Mouse (Mus musculus) 3T3-L1 (cell line): ENCODE results near the gene Cradd.

Experiments used
- DNase-seq: peaks from one replicate; pipeline ENCODE4 v3.0.0-alpha.2; 2015; ENCODE audit warnings: low read depth, low spot score

Cradd gene

DNA sequence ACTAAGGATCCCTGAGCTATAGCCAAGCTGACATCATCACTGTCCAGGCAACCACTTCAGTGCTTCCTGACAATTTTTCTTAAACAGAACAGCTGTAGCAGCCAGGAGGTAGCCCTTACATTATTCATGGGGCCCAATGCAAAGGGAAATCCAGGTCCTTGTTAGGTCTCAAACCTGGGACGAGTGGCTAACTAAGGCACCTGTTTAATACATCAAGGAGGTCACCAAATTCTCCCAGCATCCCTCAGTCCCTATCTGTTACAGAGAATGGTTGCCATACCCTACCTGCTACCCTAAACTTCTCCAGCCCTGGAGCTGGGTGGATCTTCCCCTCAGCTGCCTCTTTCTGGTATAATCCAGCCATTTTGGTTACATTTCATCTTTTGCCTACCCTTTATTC, 10.9 kb upstream of the Cradd start:
- DNase-seq, result no peak

DNA sequence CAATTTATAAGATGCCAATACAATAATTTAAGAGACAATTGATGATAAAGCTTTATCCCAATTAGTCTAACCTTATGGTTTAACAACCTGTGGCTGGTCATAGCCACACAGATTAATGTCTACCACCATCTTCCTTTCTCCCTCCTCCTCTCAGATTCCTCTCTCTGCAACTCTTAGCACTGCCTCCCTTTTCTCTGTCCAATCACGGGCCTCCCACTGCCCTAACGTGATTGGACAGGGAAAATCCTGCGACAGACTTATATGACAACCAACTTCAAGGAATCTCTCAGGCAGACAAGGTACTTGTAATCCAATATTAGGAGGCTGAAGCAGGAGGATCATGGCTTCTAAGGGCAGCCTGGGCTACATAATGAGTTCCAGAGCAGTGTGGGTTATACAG, 8.7 kb upstream of the Cradd start:
- DNase-seq, result no peak

DNA sequence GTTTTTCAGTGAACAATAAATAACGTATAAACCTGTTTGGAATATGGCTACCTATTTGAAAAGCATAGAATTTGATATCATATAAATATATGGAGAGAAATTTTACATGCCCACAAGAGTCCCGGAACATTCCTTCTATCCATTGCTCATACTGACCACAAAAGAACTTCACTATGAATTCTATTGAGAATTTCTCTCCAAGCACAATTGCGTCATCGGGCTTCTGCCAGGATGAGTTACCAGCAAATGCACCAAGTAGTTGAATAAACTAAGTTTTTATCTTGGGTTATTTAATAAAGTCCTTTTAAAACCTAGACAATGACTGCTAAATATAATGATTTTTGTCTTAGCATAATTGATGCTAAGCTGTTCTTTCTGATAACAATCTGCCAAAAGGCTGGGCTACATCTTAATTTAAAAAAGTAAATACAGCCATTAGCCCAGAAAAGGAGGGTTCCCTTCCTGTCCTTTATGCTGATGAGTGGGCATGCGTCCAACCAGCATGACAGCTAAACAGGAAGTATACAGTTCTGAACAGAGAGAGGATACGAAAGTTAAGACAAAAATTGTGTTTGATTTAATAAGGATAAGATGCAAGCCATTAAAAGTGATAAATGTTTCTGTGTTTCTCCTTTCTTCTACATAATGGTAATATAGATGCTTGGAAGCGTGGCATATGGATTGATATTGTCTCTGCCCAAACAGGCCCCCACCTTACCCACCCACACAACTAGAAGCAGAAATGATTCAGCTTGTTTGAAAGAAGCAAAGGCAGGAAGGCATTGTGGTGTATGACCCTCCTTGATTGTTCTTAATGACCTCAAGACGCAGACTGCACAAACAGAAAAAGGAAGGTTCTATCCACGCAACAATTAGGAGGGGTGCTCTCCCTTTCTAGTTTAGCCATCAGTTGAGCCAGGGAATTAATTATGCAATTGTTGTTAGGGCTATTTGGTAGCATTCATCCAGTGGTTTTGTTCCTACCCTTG, 6.7 kb upstream of the Cradd start:
- DNase-seq, result peak; percentile 85

DNA sequence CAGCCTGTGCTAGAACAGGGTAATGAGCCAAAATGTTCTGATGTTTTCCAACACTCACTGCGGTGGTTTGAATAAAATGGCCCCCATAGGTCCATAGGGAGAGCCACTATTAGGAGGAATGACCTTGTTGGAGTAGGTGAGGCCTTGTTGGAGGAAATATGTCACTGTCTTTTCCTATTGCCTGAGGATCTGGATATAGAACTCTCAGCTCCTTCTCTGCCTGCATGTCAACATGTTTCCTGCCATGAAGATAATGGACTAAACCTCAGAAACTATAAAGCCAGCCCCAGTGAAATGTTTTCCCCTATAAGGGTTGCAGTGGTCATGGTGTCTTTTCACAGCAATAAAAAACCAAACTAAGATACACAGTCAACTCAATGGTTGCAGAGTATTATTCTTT, 6.0 kb upstream of the Cradd start:
- no peak for DNase-seq

DNA sequence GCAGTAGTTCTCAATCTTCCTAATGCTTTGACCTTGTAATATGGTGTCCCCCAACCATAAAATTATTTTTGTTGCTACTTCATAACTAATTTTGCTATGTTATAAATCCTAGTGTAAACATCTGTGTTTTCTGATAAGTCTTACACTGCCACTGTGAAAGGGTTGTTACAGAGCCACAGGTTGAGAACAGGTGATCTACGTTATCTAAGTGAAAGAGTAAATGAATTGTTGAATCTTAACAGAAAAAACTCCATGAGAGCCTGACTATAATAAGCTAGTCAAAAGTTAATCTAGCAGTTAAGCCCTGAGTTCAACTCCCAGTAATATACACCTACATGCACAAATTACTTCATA, 322 bp upstream of the Cradd start:
- no peak for DNase-seq

DNA sequence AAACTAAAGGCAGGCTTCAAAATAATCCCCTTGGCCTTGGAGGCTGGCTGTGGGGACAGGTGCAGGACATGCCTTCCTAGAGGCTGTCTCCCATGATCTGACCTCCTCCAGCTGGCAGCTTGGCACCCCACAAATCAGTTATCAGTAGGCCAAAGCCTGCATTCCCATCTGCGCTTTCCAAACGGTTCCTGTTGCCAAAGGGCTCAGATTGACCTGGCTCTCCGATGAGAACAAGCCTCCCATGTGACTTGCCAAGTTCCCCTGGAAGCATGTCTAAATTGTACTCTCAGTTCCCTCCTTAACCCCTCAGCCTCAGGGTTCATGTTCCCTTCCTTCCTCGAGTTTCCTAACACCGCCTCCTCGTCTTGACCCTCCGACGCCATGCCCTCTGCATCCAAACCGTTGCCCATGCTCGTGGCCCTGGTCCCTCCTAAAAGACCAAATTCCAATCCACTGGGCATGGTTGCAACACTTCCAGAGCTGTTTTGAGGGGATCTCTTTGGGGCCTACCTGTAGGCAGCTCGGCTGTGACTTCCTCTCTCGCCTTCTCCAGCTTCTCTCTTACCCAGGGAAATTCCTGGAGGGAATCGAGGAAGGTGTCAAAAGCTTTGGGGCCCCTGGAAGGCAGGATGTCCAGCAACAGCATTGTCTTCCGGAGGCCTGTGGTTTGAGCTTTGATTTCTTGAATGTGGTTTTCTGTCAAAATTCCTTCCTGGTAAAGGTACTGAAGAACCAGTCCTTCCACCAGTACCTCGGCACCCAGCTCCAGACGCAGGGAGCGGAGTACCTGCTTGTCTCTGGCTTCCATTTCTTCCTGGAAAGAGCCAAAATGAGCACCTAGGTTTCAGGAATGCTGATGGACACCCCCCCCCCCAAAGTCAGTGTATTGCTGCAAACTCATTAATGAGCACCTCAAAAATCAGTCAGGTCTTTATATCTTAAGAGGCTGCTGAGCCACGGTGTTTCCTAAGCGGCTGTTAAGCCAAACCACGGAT, 1.6 kb downstream of the Cradd start:
- no peak for DNase-seq

DNA sequence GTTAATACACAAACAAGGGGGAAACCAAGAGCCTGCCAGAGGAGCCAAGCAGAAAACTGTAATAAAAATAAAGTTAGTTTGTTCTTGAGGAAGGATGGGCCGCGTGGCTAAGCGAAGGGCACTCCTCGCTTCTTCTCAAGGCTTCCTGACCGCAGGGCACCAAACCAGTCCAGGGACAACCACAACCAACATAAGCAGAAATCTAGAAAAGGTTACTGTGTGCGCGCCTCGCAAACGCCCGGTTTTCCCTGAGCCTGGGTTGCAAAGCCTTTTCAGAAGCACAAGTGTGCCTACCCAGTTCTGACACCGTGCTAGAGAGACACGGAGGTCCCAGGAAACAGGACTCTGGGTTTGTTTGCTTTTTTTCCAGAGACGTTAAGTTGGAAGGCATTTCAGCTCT, 4.9 kb downstream of the Cradd start:
- DNase-seq, result no peak

DNA sequence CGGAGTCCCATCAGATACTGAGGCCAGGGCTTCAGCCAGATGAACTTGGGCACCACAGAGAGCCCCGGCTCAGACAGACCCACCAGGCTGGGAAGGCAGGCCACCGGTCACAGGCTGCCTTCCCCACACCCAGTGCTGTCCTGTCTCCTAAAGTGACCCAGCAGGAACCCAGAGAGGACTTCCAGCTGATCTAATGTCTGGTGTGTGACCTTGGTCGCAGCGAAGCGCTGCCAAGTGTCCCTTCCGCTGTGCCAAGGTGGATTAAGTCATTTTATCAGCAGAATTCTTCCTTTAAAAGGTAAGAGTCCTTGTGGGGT, 5.6 kb downstream of the Cradd start:
- DNase-seq, result no peak

DNA sequence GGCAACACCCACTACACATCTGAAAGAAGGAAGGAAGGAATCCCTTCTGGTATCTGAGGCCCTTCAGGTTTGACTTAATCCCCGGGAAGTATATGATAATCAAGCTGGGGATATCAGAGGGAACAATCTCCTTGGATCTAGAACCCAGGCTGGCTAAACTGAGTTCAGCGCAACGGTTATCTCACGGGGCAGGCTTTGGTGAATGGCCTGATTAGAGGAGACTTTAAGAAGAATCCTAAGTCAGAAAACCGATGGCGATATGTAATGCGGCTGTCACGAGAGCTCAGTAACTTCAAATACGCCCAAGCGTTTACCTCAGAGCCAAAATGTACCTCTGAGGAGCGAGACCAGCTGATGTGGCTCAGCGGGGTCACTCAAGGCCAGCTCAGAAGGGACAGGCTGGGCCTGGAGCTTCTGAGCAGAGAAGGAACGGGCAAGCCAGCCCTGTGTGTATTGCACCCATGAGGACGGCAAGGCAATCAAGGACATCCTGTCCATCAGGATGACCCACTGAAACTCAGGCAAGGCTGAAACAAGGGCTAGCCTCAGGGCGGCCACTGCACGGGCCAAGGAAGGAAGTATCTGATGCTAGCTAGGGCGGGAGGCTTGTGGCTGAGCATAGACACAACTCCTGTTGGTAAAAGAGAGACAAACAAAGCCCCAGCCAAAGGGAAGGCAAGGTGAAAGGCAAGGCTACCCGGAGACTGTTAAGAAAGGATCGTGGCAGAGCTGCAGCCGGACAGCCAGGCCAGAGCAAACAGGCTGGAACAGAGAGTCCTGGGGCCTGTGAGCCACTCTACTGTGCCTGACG, 6.1 kb downstream of the Cradd start:
- DNase-seq, result no peak

DNA sequence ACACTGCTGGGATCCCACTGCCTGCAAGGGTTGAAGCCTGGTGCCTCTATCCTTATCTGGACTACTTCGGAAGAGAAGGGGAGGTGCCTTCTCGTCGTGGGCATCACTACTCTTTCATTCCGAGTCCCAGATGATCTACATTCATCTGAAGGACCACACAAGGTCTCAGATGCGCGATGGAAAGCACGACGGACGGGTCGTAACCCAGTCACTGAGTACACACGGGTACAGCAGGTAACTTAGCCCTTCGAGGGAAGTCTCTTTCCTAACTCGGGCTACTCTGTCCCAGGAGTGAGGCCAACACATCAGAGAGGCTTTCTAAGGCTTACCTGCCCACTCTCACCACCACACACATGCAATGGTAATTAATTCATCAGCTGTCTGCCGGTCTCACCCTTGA, 6.8 kb downstream of the Cradd start:
- no peak for DNase-seq

DNA sequence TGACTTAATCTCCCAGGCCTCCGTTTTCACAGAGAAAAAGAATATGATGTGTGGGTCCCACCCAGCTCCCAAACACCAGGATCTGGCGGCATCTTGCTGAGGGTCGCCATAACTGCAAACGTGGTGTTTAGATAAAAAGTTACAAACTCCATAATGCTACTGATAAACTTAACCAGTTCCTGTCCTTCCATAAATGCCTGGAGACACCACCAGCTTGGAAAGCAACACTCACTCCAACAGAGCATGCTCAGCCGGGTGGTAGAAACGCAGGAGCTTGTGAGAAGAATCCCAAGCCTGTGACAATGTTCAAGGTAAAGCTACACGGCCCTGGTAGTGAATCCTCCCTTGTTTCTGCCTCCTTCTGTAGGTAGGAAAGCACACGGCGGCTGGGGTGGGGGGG, 7.3 kb downstream of the Cradd start:
- no peak for DNase-seq

DNA sequence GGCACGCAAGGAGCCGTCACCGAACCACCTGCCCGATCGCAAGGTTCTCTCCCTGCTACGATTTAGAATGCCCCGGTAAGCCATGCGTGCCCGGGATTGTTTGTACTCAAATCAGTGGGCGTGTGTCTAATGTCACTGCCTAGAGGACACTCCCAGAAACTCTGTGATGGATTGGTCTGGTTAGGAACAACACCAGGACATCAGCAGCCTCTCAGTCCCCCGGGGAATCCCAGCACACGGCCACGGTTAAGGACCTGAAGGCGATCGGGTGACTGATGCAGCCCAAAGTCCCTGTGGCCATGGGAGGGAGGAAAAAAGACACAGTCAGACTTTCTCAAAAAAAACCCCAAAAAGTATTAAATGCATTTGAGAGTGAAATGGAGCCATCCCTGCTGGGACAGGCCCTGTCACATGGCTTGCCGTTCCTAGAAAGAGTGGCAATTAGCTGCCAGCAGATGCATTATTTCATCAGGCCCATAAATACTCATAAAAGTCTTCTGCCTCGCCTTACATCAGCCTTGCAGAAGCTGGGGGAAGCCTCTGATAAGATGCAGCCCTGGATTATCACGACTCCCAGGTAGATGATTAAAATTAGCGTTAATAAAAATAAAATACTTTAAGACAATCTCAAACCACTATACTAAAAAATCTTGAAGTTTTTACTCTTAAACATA, 8.0 kb downstream of the Cradd start:
- no peak for DNase-seq

DNA sequence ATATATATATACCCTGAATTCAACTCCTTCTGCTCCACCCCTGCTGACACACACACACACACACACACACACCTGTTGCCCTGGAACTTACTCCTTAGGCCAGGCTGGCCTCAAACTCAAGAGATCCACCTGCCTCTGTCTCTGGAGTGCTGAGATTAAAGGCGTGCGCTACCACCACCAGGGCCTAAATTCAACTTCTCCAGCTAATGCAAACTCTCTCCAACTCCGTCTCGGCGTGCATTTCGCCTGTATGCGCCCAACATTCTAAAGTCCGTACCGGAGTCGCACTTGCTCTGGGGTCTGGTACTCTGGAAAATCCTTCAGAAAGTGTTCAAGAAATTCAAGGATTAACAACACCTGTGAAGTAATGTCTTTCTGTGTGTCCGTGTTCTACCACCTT, 8.6 kb downstream of the Cradd start:
- no peak for DNase-seq

DNA sequence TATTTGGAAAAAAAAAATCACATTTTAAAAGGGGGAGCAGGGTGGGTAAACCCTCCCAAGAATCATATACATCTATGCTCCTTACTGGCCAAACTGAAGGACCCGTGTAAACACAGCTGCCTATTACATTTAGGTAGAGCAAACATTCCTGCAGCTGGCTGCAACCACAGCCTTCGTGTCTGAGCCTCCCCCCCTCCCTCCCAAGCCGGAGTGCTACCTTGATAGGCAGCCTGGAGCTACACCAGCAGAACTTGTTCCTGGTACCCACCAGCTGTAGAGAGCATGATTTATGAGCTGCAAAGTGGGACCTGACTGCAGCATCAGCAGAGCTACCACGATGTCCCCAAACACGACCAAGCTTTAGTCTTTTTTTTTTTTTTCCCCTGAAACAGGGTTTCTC, 9.9 kb downstream of the Cradd start:
- no peak for DNase-seq

DNA sequence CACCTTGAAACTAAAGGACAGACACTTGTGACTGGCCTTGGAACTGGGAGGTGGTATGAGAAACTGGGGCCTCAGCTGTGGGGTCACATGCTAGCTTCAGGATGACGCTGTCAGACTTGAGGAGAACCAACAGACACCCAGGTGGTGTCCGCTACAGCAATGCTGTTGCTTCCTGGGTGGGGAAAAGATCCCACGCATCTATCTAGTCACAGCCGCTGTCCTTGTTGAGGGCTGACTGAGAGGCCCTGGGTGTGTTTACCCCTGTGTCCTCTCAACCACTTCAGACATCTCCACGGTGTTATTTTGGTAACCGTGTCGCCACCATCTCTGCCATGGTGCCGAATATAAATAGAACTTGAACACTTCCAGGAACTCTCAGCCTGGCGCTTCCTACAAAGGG, 10.4 kb downstream of the Cradd start:
- no peak for DNase-seq

DNA sequence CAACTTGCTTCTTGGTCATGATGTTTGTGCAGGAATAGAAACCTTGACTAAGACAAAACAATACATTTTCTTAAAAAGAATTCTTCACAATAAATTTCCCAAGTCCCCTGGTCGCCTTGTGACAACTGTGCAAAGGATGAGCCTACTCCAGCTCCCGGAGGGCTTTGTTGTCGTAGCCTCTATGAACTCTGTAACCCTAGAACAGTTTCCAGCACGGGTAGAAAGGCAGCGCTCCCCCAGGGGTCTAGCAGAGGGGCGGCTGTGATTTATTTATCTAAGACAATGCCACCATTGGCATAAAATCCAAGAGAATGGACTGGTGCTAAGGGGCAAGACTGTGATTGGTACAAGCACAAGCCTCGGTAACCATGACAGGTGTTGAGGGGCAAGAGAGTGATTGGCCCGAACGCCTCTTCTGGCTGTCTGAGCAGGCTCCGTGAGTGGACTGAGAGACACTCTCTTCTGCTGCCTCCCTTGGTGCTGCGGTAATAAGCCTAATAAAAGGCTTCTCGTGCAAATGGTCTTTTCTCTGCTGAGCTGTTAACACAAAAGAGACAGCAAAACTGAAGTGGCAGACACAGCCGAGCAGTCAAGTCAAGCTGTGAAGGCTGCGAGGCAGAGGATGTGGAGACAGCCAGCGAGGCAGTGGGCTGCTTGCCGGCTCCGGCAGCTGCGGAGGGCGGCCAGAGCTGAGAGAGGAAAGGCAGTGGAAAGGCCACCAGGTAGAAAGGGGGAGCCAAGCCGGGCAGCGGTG, 13.1 kb downstream of the Cradd start:
- no peak for DNase-seq

DNA sequence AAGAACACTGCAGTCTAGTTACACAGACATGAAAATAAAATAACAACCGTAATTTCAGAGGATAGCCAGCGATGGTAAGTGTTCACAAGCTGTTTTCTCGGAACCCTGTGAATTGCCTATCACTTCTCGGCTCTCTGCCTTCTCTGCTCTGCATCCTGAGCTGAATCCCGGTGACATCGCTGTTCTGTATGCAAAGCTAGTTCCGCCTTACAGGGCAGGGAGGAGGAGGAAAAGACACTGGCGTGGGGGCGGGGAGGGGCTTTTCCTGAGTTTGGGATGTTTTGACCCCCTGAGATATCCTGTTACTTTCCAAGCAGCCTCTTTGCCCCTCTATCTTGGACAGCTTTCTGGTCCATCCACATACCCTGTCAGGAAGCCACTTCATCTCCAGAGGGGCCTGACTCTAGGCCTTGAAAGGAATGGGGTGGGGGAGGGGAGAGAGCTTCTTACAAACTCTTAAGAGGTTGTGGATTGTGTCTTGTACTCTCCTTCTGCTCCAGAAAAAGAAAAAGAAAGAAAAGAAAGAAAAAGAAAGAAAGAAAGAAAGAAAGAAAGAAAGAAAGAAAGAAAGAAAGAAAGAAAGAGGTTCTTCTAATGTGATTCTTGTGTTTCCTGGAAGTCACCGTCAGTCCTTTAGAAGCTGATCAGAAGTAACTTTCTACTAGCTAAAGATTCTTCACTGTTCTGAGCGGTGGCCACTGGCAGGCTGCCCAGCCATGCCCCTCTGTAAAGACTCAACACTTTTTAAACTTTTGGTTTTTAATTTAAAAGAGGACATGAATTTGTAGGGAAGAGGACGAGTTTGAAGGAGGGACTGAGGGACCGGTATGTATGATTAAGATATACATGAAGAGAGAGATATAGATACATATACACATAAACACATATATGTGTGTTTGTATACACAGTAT, 14.3 kb downstream of the Cradd start:
- DNase-seq, result no peak

DNA sequence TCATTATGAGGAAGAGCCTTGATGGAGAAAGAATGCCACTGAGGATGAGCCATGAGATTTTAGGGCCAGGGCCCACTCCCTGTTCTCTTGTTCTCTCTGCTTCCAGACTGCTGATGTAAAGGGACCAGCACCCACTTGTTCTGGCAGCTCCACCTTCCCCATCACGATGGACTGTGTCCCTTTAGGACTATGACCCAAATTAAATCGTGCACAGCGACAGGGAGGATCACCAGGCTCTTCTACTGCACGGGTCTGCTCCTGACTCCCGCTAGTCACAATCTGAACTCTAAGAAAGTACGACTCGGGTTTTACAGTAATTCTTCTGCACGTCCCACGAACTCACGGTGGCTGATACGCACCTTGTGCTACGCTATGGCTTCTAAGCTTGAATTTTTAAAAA, 14.9 kb downstream of the Cradd start:
- DNase-seq, result no peak

DNA sequence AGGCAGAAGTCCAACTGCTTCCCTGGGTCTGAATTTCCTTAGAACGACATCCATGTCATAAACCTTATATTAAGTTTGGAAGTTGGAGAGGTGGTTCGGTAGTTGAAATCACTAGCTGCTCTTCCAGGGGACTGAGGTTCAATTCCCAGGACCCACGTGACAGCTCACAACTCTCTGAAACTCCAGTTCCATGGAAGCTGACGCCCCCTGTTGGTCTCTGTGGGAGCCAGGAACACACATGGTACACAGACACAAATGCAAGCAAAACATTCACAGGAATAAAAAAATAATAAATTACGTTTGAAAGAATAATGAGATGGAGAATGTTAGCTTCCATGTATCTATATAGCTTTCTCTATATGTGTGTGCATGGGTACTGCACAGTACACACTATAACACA, 16.0 kb downstream of the Cradd start:
- DNase-seq, result no peak
